Mouse (Mus musculus) kidney, adult 9 months (tissue): ENCODE measurements at regions not wholly inside any gene's neighbourhood (a gene's known extent, or its start where the extent isn't known, plus 50 kb on each side); places are given as distances from the start of the nearest gene placed in this dataset.
A peak's percentile ranks its signal among the peaks of the same experiment; 100 is the strongest.

Experiments used
- DNase-seq: peaks from one replicate; pipeline ENCODE4 v3.0.0; 2022

- no peak for DNase-seq
These were observed 456.5 kb upstream of the Plxna2 start for GRCm38 (mm10) chr1:194161469-194161868.

DNA sequence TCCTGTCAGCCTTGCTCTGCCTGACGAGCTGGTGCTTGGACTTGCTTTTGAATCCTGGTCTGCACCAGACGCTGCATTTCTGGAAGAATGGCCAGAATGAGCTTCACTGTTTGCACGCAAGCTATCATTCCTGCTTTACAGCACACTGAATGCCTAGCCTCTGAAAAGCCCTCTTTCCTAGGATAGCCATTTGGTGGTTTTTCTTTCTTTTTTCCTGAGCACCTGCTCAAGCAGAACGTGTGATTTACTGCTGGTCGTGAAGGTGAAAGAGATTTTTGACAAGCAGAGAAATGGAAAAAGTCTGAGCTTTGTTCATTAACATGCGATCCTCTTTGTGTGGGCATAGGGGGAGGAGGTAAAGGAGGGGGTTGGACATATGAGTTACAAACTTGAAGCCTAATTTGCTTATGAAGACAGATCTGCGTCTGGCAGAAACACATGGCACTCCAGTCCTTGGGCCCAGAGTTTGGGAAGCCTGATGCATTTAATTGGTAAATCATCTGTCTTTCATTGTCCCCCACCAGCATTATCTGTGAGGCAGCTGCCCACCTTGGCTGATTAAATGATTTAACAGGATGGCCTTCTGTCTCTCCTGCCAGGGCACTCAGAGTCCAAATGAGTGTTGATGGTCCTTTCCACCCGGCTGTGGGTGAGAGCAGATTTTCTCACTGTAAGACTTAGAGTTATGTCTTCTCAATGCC, 457.1 kb upstream of the Plxna2 start:
- no peak for DNase-seq

GRCm38 (mm10) chr1:194157268-194157667, 460.8 kb upstream of the Plxna2 start:
- DNase-seq: no peak

DNA sequence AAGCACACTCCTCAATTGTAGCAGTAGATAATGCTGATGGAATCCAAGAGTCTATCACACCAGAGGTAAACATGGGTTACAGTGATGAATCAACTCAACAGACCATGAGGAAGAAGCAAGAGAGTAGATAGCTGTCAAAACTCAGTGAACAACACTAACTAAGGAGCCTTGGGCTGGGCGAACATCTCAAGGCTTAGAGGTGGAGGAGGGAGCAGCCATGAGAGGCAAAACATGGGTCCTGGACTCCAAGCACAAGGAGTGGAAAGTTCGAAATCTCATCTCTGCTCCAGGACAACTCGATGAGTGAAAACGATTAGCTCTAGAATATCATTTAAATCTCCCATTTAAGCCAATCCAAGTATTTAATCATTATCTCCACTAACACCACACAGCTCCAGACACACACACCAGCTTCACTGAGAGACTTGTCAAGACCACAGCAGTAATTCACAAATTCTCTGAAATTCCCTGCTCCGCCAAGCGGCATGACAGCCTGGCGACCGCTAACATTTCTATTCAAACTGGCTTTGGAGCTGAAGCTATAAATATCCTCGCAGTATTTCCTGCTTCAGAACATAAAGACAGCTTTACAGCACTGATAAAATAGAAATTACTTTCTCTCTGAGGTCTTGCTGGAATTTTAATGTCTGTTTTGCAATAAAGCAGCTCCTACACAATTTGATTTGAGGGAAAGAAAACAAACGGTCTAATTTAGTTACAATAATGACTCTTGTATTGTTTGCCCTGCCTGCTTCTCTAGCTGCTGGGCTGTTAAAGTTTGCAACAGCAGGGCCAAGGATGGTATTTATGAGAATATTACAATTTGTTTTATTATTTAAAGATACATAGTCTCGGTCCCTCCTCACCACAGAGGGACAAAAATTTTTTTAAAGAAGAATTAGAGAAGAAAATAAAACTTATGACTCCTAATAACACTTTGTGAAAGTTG, 469.3 kb upstream of the Plxna2 start:
- no peak for DNase-seq

- no peak for DNase-seq
These were observed 500.2 kb upstream of the Plxna2 start for GRCm38 (mm10) chr1:194117631-194118360.

GRCm38 (mm10) chr1:194114399-194114798, 503.6 kb upstream of the Plxna2 start:
- no peak for DNase-seq

GRCm38 (mm10) chr1:194111931-194112330, 506.1 kb upstream of the Plxna2 start:
- no peak for DNase-seq

- no peak for DNase-seq
These were observed 508.6 kb upstream of the Plxna2 start for GRCm38 (mm10) chr1:194109172-194110071.

- no peak for DNase-seq
These were observed 509.9 kb upstream of the Plxna2 start for GRCm38 (mm10) chr1:194108132-194108531.

DNA sequence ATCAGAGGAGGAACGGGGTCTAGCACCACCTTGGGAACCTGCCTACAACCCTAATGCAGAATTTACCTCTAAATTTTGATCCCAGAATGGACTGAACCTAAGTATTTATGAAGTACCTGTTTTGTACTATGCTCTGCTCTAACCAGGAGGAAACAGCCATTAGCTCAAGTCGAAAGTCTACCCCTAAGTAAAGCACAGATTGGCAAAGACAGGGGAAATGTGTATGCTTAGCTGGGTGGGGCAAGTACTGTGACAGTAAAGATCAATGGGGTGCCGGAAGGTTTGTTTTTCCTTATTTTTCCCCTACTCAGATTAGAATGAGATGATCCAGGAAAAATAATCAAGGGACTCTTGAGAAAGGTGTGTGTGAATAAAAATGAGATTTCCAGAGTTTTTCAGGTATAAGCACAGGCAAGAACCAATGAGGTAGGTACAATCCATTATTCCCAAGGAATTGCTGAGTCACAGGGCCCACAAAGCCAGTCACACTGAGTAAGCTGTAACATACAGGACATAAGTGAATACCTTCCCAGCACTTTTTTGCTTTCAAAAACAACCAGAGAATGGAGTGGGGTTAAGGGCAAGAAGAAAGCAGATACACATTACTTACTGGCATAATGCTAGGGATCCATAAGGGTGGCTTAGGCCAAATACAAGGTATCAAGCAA, 510.6 kb upstream of the Plxna2 start:
- no peak for DNase-seq

- no peak for DNase-seq
These were observed 528.0 kb upstream of the Plxna2 start for GRCm38 (mm10) chr1:194089918-194090548.

DNA sequence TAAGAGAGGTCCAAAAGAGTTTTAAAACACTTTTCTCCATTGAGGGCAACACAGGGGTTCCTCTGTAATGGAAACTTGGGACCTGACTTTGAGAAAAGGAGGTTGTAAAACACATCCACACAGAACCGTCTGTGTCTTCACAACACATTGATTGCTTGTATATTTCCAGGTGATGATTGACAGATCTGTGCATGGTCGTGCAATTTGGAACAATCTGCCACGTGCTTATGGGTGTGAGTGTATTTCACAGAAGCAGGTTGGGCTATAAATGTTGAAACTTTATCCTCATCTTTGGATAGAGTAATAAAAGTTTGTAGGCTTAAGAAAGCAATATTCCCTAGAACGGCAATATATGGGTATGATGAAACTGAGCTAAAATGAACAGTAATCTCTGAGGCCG, 559.5 kb upstream of the Plxna2 start:
- DNase-seq: no peak

DNA sequence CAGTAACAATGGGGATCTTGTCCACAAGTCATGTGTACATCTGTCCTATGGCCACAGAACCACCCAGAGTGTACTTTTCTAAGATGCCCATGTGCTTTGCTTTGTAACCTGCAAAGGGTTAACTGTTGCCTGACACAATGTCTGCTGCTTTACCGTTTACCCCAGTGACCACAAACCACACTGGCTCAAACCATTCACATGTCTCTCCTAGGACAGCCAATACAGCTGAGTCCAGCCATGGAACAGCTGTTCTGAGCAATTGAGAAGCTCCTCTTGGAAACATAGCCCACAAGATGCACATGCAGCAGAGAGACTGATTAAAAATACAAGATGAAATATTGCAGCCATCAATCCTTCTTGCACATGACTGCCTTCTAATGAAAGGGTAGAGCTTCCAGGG, 561.5 kb upstream of the Plxna2 start:
- no peak for DNase-seq

DNA sequence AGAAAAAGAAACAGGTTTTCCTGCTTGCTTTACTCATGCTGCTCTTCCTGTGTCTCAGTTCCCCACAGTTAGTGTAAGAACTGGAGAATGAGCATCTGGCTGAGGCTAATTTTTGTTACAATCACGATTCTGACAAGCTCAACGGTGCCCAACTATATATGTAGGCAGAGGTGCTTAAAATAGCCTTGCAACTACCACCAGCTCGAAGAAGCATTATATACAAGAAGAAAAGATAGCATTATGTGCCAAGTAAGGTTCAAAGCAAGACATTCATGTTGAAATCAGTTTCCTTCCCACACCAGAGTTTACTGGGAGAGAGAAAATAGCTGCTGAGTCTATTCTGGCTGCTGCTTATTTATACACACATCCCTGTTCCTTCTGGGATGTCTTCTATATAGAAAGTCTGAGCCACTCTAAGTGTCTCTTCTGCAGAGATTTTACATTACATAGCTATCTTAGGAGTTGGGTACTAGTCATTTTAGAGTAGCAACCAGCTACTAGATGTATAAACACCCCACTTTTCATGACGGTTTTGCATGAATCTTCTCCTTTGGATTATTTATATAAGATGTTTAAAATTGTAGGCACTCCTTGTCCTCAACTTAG, 568.2 kb upstream of the Plxna2 start:
- no peak for DNase-seq

DNA sequence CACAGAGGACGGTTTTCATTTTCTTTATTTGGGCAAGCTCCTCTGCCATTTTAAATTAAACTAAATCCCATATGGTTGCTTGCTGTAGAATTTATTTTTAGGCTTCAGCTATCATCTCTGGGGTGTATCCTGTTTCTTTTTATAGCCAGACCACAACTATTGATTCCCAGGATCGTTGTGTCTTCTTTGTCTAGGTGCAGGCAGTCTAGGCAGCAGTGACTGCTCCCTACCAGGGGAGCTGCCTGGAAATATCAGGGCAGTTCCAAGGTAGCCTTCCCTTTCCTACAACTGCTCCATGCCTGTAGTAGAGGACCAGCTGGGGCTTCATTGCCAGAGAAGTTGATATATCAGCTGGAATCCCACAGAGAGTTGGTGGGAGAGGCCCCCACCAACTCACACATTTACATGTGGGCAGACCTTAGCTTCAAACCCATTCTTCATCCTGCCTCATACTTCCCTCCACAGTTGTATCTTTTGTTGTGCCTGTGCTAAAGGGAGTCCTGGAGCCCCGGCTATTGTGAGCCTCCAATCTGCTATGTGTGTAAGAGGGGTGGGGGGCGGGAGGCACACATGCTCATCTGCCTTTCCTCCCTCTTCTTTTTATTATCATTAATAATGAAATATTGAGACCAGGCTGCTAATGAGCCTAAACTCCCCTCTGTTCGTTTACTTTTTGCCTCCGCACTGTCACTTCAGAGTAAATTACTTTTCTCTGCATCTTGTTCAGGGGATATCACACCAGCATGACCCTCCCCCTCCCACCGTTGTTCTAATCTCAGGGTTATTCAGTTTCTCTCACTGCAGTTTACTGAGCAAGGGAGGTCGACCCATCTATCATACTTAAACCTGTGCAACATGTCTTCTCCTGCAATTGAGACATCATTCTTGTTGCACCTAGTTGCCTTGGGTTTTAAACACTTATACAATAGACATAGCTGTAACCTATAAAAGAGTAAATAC, 576.3 kb upstream of the Plxna2 start:
- no peak for DNase-seq

- DNase-seq: peak; percentile 88
These were observed 579.3 kb upstream of the Plxna2 start for GRCm38 (mm10) chr1:194038711-194039110.

DNA sequence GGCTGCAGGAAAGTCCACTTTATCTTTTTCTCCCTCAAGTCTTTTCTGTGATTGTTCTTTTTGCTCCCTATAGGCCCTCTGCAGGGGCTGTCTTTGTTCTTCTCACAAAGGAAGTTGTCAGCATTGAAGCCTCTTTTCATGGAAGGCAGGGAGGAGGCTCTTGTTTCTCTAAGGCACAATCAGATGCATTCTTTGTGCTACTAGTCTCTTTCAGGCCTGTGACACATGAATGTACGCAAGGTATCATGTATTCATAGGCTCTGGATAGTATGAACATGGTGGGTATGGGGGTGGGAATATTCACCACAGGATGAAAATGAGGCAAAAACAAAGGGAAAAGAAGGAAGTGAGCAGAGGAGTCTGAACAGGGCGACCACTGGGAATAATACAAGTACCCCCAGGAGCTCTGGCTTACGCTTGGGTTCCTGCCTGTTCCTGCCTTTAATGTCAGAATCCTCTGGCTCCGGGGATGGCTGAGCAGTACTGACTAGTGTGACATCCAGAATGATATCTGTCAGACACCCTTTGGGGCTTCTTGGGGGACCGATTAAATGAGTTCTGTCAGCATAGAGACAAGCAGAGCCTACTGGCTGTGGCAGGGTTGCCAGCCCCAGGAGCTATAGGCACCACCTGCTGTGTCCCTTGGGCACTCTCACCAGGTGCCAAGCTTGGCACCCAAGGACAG, 583.7 kb upstream of the Plxna2 start:
- DNase-seq: no peak

DNA sequence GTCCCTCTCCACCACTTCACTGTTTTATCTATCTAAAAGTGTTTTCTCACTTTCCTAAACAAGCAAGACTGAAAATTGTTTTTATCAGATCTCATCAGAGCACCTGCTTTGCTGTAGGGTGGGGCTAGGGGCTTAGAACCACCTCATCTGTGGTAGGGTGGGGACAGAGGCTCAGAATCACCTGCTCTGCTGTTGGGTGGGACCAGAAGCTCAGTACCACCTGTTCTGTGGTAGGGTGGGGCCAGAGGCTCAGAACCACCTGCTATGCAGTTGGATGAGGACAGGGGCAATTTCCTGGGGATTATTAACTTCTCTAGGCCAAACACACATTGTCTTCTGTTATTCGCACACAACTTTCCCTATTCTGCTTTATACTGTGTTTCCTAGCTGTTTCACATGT, 585.4 kb upstream of the Plxna2 start:
- no peak for DNase-seq

GRCm38 (mm10) chr1:194030651-194031228, 587.3 kb upstream of the Plxna2 start:
- DNase-seq: peak; percentile 52
